Mouse (Mus musculus): ENCODE results near the gene Ralgapa2.
"Not testable (repeated sequence)": the region's sequence is repeated elsewhere in the genome, so short reads cannot be mapped to it uniquely, and the experiment has no call there.

Gene Ralgapa2

DNA sequence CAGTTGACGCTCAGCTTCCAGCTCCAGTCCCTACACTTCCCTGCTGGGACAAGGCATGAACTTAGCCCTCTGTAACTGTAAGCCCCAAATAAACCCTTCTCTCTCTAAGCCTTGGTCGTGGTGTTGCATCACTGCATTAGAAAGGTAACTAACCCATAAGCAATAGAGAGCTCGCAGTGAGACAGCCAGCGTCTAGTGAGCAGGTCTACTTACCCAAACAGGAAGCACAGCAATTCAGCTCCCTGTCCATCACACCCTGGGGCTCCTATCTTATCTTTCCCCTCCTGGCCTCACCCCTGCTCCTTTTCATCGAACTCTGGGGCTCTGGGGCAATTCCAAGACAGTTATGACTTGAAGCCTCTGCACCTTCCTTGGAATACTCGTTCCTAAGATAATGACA is 13.8 kb downstream of the Ralgapa2 start:
- in situ Hi-C loops (cut with MseI, MboI), result no loop called here

DNA sequence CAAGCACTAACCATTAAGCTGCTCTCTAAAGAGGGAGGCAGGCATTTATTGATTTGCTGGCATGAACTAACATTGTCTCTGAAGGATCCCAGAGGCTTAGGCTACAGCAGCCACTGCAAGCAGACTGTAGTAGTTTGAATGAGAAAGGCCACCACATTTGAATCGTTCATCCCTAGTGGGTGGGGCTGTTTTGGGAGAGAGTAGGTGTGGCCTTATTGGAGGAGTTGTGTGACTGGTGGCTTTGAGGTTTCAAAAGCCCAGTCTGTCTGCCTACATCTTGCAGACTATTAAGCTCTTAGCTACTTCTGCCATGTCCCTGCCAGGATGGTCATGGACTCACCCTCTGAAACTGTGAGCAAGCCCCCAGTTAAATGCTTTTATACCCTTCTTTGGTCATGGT is 15.1 kb downstream of the Ralgapa2 start:
- in situ Hi-C loops (cut with MseI, MboI), result no loop called here

DNA sequence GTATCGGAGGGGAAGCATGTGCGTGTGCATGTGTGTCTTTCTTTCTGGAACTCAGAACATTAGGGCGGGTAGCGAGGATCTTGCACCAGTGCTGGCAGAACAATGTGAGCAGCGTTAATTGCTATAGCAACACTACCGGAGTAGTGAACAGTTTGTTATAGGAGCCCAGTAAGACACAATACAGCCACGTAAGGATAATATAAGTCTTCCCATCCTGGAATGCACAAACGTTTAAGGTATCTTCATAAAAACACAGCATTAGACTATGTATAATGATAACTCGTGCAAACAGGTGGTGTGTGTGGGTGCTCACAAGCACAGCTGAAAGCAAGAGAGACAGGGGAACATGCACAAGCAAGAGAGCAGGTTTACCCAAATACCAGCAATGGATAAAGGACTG is 16.4 kb downstream of the Ralgapa2 start:
- in situ Hi-C loops (cut with MseI, MboI), result no loop called here

DNA sequence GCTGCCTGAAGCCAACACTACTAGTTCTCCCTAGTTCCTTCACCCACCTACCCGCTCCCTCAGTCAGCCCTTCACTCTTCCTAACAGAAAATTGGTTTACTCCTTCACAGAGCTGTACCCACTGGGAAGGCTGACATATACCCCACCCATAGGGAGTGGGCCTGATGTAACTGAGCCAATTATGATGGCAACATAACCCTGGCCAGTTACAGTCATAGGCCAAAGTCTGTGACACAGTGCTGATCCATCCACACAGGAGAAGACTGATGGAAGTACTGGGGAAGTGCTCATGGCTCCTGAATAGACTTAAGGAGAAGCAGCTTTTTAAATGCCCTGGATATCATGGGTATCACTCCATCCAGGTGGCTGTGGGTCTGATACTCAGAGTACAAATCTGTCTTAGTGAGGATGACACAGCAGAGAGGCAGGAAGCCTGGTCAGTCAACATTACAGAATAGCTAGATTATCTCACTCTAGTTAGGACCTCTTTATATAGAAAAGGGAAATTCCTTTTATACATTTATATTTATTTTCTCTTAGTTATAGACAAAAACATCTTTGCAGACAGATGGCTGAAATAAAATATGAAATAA is 18.7 kb downstream of the Ralgapa2 start:
- in situ Hi-C loops (cut with MseI, MboI), result no loop called here

DNA sequence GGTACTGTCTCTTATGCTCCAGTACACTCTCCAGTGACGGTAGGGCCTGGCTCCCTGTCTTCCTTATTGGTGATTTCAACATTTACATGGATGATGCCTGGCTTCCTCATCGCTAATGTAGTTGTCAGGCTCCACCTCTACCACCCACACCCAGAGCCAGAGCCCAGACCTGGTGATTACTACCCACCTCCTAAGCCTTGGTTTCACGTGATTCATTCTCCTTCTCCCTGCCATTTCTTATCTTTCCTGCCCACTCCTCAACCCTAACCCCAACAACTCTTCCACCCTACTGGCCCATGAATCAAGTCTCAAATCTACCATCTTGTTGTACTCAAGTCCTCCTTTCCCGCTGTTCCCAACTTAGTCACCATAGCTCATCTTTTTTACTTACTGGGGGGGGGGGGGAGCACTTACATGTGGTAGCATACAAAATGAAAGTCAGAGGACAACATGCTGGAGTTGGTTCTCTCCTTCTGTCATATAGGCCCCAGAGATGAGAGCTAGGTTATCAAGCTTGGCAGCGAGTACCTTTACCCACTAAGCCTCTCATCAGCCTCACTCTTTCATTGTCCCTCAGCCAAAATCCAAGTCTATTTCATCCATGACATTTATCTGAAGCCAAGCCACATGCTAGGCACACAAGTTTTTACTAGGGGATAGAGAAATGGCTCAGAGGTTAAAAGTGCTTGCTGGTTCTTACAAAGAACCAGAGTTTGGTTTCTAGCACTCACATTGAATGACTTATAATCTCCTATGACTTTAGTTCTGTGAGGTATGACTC is 20.1 kb downstream of the Ralgapa2 start:
- in situ Hi-C loops (cut with MseI, MboI), result no loop called here

DNA sequence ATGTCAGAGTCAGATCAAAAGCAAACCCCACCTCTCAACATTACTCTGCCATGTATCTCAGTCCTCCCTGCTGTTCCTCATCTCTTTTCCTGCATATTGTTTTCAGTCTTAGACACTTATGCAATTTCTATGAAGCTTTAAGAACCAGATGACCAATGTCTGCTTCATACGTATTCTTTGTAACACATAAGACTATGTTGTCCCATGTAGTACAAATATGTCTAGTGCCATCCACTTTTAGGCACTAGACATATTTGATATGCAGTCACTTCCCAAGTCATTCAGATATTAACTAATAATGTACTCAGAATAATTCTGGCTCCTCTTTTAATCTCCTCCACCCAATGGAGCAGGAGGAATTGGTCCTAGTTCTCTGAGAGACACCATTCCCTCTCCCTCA is 21.2 kb downstream of the Ralgapa2 start:
- in situ Hi-C loops (cut with MseI, MboI), result no loop called here

DNA sequence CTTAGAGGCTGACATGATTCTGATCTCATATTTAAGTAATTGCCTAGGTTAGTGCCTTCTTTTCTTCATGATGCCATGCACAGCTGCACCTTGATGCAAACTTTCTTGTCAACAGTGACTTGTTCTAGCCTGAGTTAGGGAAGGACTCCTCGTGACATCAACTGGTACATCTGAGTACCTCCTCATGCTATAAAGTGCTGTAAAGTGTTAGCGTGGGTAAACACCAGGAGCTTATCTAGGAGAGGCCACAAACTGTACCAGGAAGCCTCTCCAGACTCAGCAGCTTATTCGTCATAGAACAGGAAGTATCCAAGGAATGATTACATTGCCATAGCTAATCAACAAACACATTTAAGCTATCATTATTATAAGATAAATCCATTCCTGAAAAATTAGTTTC is 23.9 kb downstream of the Ralgapa2 start:
- in situ Hi-C loops (cut with MseI, MboI), result no loop called here

DNA sequence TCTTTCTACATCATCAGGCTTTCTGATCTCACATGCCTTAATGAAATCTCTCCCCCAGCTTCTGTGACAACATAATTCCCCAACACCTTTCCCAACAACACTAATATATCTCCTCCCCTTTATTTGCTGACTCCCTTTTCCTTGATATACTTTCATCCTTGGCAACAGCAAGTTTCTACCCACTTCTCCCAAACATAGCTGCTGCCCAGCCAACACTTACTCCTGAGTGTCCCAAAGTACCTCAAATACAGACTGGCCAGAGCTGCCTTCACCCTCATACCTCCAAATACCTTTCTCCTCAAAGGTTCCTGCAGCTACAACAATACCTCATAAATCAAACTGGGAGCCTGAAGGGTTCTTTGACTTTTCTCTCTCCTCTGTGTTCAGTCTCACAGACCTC is 29.3 kb downstream of the Ralgapa2 start:
- in situ Hi-C loops (cut with MseI, MboI), result no loop called here

DNA sequence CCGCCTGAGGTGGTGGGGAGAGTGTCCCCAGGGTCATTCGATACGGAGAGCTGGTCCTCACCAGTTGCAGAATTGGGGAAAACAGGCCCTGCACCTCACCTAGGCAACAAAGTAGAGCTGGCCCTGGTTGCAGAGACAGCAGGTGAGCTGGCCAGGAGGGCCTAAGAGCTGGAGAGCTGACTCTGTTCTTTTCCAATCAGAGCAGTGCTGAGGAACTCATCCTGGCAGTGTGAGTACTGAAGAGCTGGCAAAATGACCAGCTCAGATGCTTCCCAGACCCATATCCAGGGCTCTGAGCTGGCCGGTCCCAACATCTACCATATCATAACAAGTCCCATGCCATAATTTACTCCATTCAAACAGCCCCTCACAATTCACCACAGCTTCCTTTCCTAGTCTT is 34.7 kb downstream of the Ralgapa2 start:
- in situ Hi-C loops (cut with MseI, MboI), result no loop called here

DNA sequence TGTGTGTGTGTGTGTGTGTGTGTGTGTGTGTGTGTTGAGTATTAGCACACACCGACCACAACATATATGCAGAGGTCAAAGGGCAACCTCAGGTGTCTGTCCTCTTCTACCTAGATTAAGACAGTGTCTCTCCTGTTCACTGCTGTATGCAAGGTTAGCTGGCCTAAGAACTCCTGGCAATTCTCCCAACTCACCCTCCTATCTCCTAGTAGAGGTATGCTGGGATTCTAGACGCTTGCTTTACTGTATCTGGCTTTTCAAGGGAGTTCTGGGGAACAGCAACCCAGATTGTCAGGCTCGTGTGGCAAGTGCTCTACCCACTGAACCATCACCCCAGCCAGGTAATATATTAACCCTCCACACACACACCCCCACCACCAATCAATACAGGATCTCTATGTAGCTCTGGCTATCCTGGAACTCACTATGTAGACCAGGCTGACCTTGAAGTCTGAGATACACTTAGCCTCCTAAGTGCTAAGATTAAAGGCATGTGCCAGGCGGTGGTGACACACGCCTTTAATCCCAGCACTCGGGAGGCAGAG is 35.6 kb downstream of the Ralgapa2 start:
- in situ Hi-C loops (cut with MseI, MboI), result no loop called here

DNA sequence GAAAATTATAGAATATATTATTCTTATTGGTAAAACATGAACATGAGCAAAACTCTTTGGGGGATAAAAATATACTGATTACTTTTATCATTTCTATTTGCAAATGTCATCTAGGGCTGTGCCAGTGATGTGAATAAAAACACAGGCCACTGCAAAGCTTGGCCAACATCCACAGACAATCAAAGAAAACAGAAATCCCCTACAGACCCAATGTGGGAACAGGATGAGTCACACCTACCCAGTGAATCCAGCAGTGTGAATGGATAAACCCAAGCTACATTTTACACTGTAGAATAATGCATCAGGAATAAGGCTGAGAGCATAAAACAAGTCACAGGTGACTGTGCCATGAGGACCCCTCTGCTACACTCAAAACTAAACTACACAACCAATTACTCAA is 36.1 kb downstream of the Ralgapa2 start:
- in situ Hi-C loops (cut with MseI, MboI), result no loop called here

DNA sequence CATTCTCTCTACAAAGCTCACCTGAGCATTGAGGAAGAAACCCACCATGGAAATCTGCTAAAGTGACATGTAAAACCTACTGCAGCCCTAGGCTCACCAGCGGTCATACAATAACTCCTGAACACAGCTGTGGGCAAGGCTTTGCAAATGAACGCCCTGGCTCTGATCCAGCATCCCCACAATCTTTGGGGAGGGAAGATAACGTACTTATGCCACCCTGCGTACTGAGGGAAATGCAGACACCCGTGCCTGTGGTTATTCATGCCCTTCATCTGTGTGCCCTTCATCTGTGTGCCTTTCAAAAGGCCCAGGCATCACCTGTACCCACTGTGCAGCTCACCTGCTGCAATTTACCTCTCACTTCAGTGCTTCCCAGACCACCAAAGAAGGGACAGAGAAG is 41.2 kb downstream of the Ralgapa2 start:
- in situ Hi-C loops (cut with MseI, MboI), result loop anchor here (5.0 kb wide), 1 partner anchor 141 kb away; no protein-coding TSS in a partner anchor

DNA sequence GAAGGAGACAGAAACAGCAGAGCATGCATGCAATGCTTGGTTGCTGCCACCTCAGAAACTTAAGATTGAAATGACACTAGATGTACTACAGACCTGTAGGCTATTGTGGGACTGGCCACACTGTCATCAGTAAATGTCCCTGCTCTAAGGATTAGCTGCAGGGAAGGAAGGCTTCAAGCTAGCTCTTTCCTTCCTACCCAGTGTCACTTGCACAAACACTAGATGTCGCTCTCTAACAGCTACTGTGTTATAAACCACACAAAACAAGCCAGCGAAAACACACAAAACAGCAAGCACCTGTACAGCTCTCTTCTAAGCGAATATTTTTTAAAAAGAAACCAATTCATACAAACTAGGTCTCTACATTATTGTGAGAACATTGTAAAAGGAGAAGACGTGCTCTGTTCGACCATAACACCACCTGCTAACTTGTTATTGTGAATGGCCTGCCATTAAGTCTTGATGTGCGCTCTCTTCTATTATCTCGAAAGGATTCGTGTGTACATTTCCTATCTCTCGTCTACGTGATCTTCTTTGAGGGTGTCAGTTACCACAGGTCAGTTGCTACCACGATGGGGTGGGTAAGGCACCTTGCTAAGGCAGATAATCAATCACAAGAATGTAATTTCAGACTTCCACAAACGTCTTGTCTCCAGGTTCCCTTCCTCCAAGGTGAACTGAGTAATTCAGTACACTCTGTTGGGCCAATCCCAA is 42.3 kb downstream of the Ralgapa2 start:
- in situ Hi-C loops (cut with MseI, MboI), result loop anchor here (5.0 kb wide), 1 partner anchor 142 kb away; no protein-coding TSS in a partner anchor

DNA sequence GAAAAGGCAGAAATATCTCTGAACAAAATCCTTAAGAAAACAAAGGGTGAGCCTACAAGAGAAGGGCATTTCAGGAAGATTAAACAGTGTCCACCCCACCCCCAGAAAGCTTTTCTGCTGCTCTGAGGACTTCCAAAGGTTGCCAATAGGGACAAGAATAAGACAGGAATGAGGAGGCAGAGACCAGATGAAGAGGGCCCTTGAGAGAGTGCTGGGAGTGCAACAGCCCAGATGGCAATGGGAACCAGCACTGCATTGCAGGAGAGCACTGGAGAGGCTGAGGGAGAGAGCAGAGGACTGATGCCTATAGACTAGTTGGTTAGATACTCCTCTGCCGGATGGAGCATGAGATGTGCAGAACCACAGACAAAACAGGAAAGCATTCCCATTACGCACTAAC is 43.2 kb downstream of the Ralgapa2 start:
- in situ Hi-C loops (cut with MseI, MboI), result no loop called here

DNA sequence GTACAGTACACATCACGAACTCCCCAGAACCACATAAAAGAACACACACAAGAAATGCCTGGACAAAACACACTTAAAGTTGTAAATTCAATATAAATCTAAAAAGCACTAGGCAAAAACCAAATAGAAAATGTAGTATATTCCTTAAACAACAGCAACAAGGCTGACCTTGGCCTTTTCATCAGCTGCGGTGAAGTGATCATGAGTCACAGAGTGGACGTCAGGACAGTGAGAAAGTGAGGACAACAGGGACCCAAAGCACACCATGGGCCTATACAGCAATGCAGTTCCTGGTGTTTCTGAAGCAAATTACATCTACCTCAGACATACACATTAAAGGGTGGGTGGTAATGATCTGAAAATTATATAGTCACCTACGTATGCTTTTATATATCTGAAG is 44.1 kb downstream of the Ralgapa2 start:
- in situ Hi-C loops (cut with MseI, MboI), result no loop called here

DNA sequence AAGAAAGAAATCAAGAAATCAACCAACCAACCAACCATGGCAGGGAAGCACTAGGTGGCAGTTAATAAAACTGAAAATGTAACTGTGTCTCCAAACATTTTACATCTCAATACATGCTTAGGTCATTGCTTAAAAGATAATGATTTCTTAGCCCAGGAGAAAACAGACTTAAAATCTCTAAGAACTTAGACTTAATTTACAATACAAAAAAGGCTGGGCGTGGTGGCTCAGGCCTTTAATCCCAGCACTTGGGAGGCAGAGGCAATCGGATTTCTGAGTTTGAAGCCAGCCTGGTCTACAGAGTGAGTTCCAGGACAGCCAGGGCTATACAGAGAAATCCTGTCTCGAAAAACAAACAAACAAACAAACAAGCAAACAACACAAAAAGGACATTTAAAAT is 45.3 kb downstream of the Ralgapa2 start:
- in situ Hi-C loops (cut with MseI, MboI), result not testable (repeated sequence)

DNA sequence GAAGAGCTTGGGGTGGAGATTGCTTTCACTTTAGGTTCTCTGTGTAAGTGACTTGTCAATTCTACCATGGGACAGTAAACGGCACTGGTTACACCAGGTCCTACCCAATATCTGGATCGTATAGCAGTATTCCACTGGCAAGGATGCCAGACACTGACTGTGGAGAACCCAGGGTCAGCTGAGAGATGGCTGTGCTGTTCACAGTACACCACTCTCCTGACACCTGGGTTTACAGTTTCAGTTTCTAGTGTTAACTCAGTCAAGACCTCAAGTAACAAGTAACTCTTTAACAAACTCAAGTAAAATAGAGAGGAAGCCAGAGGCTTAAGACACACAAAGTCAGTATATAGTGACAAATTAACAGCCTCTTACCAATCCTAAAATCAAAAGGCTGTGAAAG is 54.6 kb downstream of the Ralgapa2 start:
- in situ Hi-C loops (cut with MseI, MboI), result no loop called here

DNA sequence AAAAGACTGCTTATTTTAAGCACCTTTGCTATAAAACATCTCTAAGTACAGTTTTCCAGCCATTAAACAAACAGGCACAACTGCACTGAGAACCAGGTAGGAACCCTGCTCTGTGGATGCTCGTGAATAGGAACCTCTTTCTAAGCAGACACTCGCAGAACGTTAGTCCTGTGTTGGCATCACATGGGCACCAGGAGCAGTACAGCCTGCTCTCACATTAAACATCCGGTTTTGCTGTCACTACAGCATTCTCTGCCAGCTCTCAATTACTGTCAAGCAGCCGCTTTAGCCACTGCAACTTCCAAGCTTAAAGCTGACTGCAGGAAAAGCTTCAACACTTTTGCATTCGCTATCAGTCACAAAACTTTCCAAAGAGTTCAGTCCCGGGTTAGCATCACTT is 55.5 kb downstream of the Ralgapa2 start:
- in situ Hi-C loops (cut with MseI, MboI), result no loop called here

DNA sequence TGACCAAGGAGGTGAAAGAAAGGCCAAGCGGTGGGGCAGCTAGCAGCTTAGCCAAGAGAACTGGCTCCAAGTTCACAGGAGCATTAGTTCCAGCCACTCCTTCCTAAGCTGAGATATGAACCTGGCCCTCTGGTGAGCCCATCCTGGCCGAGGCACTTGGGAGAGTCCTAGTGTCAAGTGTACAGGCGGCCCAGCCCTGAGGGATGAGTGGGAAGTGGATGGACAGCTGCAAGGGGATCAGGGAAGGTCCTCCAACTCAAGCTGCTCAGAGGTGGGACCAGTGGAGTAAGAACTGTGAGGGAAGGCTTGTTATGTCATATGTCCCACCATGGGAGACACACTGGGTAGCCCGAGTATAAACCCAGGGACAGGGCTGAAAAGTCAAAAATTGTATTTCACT is 56.1 kb downstream of the Ralgapa2 start:
- in situ Hi-C loops (cut with MseI, MboI), result no loop called here

DNA sequence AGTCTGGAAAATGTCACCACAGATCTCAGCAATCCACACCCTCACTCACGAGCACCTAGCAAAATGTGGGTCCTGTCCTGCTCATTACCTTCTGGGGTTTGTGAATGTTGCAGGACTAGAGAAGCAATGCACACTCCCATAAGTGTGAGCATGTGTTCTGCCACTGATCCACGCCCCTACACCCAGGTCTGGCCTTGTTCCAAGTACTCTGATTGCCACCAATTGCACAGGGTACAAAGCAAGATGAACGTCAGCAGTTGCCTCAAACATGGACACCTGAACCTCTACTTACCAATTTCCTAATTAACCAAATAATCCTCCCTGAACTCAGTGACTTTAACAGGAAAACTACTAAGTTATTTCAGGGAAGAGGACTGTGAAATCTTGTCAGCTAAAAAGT is 68.1 kb downstream of the Ralgapa2 start:
- in situ Hi-C loops (cut with MseI, MboI), result no loop called here

DNA sequence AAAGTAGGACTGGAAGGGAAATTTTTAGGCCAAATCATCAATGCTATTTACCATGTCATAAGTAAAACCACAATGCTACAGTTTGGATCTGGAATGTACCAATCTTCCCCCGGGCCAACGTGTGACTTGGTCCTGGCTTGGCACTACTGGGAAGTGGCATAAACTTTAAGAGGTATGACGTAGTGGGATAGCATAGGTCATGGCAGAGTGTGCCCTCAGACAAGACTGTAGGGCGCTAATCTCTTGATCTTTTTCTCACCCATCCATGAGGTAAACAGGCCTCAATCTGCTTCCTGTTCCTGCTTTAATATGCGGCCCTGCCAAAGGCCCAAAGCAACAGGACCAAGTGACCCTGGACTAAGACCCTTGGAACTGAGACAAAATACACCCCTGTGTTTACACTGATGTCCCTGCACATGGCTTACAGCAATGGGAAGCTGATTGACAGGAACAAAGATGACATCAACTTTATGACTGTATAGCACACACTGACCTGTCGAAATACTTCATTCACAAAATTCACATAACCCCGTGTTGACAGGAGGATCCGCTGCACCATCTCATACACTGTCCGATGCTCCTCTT is 68.8 kb downstream of the Ralgapa2 start:
- in situ Hi-C loops (cut with MseI, MboI), result no loop called here

DNA sequence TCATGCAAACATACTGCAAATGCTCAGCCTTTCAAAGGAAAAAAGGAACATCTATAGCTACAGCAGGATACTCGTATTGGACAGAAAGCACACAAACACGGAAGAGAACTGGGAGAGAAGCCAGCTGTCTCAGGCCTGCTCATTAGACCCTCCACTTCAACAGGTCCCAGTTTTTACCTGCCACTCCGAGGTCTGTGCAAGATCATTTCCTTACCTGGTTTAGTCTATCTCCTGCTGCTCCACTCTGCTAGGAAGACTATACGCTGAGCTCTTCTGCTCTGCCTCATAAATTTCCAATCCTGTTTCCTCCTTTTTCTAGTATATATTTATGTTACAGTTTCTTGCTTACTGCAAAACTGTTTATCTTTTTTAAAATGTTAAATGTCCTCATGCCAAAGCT is 70.4 kb downstream of the Ralgapa2 start:
- in situ Hi-C loops (cut with MseI, MboI), result no loop called here

Data from mouse trophoblast stem cell (cell line).